Mouse (Mus musculus) neutrophil, adult 59 days (primary cell): ENCODE measurements around the gene Gng12. TPM values are rescaled to one million over a fixed set of nuclear protein-coding genes. Genes with fewer than 3 reads are reported as not detected.

Source experiments
- total RNA-seq, 2 experiments: library from RNA; stranded (reverse); gene quantifications; 1 replicate in 1 of 2; 2 replicates in 1 of 2; pipeline ENCODE4 v1.2.4; 2023

The Gng12 gene
- 10 to 100 TPM; 59.1 to 61.6 TPM for total RNA-seq

DNA sequence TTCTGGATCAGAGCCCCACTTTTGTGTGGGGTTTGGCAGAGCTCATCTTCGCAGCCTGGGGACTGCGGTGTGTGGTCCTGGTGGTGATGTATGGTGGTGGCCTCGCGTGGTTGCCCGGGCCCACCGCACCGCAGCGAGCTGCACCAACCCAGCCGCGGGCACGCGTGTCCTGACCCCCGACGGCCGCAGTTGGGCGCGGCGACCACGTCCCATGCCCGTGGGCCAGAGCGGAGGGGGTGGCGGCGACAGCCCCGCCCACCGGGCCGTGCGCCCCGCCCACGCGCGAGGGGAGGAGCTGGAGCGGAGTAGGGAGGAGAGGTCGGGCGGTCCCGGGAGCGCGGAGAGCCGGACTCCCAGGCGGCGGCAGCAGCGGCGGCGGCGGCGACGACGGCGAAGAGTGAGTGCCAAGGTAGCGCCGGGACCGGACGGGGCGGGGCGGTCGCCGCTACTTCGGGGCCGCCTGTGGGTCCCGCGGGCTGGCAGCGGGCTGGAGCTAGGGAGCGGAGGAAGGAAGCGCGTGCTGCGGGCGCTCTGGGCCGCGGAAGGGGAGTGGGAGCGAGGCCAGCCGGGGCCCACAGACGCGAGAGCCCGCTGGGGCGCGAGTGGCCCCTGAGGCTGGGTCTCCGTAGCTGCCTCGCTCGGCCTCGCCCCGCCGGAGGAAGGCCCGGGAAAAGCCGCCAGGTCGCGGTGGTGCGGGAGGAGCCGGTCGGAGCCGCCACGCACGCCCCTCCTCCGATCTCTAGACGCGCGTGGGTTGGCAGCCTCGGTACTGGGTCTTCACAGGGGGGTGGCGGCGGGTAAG is at the start of gene Gng12:
TSS of gene Gng12 (plus strand) at position 279 of the 802 bp plus-strand sequence.

DNA sequence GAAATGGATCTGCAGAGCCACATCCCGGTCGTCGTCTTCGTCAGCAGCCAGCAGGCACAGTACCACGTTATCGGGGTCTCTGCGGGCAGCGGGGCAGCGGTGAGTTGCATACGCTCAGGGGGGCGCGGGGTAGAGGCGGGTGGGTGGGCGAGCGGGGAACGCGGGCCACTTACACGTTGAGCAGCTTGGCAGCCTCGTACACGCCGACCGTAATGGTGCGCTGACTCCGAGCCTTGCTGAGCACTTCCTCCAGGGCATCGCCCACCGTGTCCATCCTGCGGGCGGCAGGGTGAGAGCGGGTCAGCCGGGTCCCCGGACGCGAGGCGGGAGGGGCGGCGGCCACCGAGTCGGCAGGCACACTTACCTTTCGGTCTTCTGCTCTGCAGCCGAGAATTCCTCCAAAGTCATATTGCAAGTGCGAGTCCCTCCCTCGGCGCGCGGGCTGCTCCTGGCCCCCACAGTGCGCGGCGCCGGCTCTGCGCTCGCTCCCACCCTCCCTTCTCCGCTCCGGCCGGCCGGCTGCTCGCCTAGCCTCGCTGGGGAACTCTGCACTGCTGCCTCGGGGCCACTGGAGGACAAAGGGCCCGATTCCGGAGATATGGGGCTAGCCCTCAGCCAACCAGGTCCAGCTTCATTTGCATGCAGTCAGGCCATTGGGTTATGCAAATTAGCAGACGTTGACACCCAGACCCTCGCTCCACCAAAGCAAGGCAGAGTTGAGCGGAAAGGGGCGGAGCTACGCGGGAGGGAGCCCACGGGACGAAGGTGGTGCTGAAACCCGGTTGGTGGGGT is 140.8 kb downstream of the Gng12 start, which contains the start of gene Gadd45a:
TSS of gene Gadd45a (minus strand) at position 621 of the 792 bp plus-strand sequence.

Other genes starting within 250 kb of the Gng12 start
- gene Vmn1r35, start 210.5 kb upstream of the Gng12 start, total RNA-seq, result not detected
- not detected for gene Vmn1r36, start 177.2 kb upstream of the Gng12 start, total RNA-seq
- gene Vmn1r37, start 167.0 kb upstream of the Gng12 start, total RNA-seq, result not detected
- gene Vmn1r38, start 113.8 kb upstream of the Gng12 start, total RNA-seq, result not detected
- not detected for gene Vmn1r39, start 85.8 kb upstream of the Gng12 start, total RNA-seq
- gene Gadd45a, start 141.1 kb downstream of the Gng12 start, total RNA-seq, result 100 to 1,000 TPM; 178 to 180 TPM